Mouse (Mus musculus) neural tube, embryonic 13.5 days (tissue): ENCODE results near the gene B4galnt3. TPM values are rescaled to one million over a fixed set of nuclear protein-coding genes. Genes with fewer than 3 reads are reported as not detected.

ENCODE experiments used
- ATAC-seq: fragments of 200-750 bp; cut with Nextera tagmentation; 2 replicates; pipeline ENCODE4 v1.8.0; 2017; ENCODE audit warnings: low read depth, mild to moderate bottlenecking, moderate TSS enrichment, moderate library complexity
- H3K27ac ChIP-seq: fragments of 300-500 bp; sonication (generic); replicated peaks from 2 replicates; pipeline ENCODE4 v1.5.1; 2015; ENCODE audit warnings: moderate library complexity, mild to moderate bottlenecking, inconsistent platforms
- H3K27me3 ChIP-seq: fragments of 300-500 bp; sonication (generic); 2 replicates; pipeline ENCODE4 v1.6.1; 2015; ENCODE audit warnings: mild to moderate bottlenecking, inconsistent platforms
- H3K36me3 ChIP-seq: fragments of 300-500 bp; sonication (generic); 2 replicates; pipeline ENCODE4 v1.6.1; 2015; ENCODE audit warnings: mild to moderate bottlenecking, inconsistent platforms
- H3K4me1 ChIP-seq: fragments of 300-500 bp; sonication (generic); replicated peaks from 2 replicates; pipeline ENCODE4 v1.6.1; 2015; ENCODE audit warnings: inconsistent platforms
- H3K4me2 ChIP-seq: fragments of 300-500 bp; sonication (generic); 2 replicates; pipeline ENCODE4 v1.6.1; 2015; ENCODE audit warnings: inconsistent platforms, mild to moderate bottlenecking, moderate library complexity
- H3K4me3 ChIP-seq: fragments of 300-500 bp; sonication (generic); 2 replicates; pipeline ENCODE4 v1.5.1; 2015; ENCODE audit warnings: mild to moderate bottlenecking, inconsistent platforms
- H3K9ac ChIP-seq: fragments of 300-500 bp; sonication (generic); 2 replicates; pipeline ENCODE4 v1.6.1; 2015; ENCODE audit warnings: moderate library complexity, mild to moderate bottlenecking, inconsistent platforms
- H3K9me3 ChIP-seq: fragments of 300-500 bp; sonication (generic); 2 replicates; pipeline ENCODE4 v1.6.1; 2016; ENCODE audit warnings: inconsistent platforms
- WGBS: fragments of 180-500 bp; shearing (Covaris S2); methylation state at CpG from one replicate; pipeline ENCODE4 v1.1.7; 2015; 5-methylcytosine and 5-hydroxymethylcytosine counted together
- polyA plus RNA-seq: library from polyadenylated mRNA; unstranded; fragments of >200 nt; fragmentation: Nextera tagmentation; extraction: Ambion mirVana; gene quantifications from 2 replicates; pipeline ENCODE4 v1.2.1, GENCODE M21; 2015

Gene B4galnt3
- polyA plus RNA-seq, 1 experiment from 2014 or later = 0.11 TPM

DNA sequence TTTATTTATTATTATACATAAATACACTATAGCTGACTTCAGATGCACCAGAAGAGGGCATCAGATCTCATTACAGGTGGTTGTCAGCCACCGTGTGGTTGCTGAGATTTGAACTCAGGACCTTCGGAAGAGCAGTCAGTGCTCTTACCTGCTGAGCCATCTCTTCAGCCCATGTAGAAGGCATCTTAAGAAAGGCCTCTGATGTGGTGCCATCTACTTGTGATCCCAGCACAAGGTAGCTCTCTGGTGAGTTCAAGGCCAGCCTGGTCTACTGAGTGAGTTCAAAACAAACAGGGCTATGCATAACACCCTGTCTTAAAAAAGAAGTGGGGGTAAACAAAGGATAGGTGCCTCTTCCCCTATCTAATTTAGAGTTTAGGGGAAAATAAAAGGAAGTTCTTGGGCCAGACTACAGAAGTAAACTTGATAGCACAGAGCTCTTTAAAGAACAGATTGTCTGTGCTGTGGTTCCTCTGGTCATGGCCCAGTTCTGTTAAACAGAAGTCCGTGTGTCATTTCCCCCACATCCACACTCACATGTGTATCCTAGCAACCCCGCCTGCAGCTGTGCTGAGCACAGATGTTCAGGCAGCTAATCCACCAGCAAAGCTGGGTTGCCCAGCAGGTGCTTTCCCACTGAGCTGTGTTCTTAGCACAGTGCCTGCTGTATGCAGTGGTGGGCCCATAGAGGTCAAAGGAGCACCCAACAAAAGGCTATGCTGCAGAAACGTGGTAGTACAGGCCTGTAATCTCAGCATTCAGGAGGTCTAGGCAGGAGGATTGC is 139.6 kb downstream of the B4galnt3 start:
- Histone ChIP-seq H3K9ac (no peak overlapping the region), H3K9me3 (no peaks in the 10 kb centered on the region), H3K4me2 (no peak overlapping the region), H3K27me3 (no peaks in the 10 kb centered on the region), H3K36me3 (no peaks in the 10 kb centered on the region), H3K27ac (no peak overlapping the region), H3K4me3 (no peak overlapping the region), H3K4me1 (peaks cover 19% of the 10 kb centered on the region)
- ATAC-seq = no peak
- WGBS = 65% methylated on average over 5 of the region's 5 CpGs

Other genes with a start within 250 kb of the B4galnt3 start
- not detected in 2 replicates for gene Ninj2, start 201.2 kb downstream of the B4galnt3 start, polyA plus RNA-seq
- 0.29 TPM in 1 of 2 replicates, not detected in the other for gene D330020A13Rik, start 195 bp downstream of the B4galnt3 start, polyA plus RNA-seq
- 34.7 and 36.6 TPM in 2 replicates for gene Kdm5a, start 69.6 kb upstream of the B4galnt3 start, polyA plus RNA-seq
- 11.5 and 12.8 TPM in 2 replicates for gene Ccdc77, start 69.8 kb upstream of the B4galnt3 start, polyA plus RNA-seq
- 9.5 and 10.7 TPM in 2 replicates for gene Il17ra, start 168.7 kb upstream of the B4galnt3 start, polyA plus RNA-seq
- gene Tmem121b, start 199.2 kb upstream of the B4galnt3 start, polyA plus RNA-seq = 2.2 and 2.5 TPM in 2 replicates
- gene Hdhd5, start 236.8 kb upstream of the B4galnt3 start, polyA plus RNA-seq = 15.1 and 15.8 TPM in 2 replicates